16 mouse cellular contexts compared by ENCODE assay signal in genomic region chr1:119020092-119020491, GRCm38 (mm10). TPM values are rescaled to one million over a fixed set of nuclear protein-coding genes. Genes with fewer than 3 reads are reported as not detected.
DNase-seq lines count a peak whose midpoint lies in the region; ATAC-seq and TF ChIP-seq lines count a peak whose summit lies in the region.
"Had no signal": no experiment of that assay in that cellular context is flagged by ENCODE, and none has a peak within 500 bp of the region (broad histone marks: within the 10 kb centered on the region; RNA-seq: fewer than 3 reads in every experiment).

No protein-coding gene starts in this region.

- no peak overlapping the region for H3K4me3 ChIP-seq in forebrain, embryonic 15.5 days
- no peak overlapping the region for H3K4me3 ChIP-seq in forebrain, embryonic 11.5 days (ENCODE audit: low read depth, low read length)
- H3K4me3 ChIP-seq in neural tube, embryonic 14.5 days (ENCODE audit: low read depth, low read length), result no peak overlapping the region
- no peak overlapping the region for H3K4me3 ChIP-seq in layer of hippocampus, adult 2 months
- H3K4me3 ChIP-seq: heart, adult 2 months; left cerebral cortex, adult 2 months; myocyte had no signal

- H3K36me3 ChIP-seq in forebrain, embryonic 15.5 days, result no peaks in the 10 kb centered on the region
- no peaks in the 10 kb centered on the region for H3K36me3 ChIP-seq in forebrain, embryonic 11.5 days (ENCODE audit: control insufficient read depth, insufficient read depth, low read length)
- H3K36me3 ChIP-seq in neural tube, embryonic 14.5 days (ENCODE audit: control insufficient read depth, insufficient read depth, low read length), result no peaks in the 10 kb centered on the region

- DNase-seq in forebrain, embryonic 11.5 days (ENCODE audit: low spot score), result no peak
- DNase-seq in neural tube, embryonic 10.5 days (ENCODE audit: extremely low spot score, low spot score), result no peak
- peak; percentile 74 to 75 for DNase-seq in layer of hippocampus, adult 2 months (ENCODE audit: low spot score in 2 of 2)
- DNase-seq in urinary bladder, adult 18-20 months (ENCODE audit: low spot score in 2 of 2), result no peak
- DNase-seq in thymus, postnatal 0 days (ENCODE audit: low spot score), result no peak
- DNase-seq: adrenal gland, adult 8-10 months; cerebellum, postnatal 36 days; gastrocnemius, postnatal 10 days; heart, adult 2 months; lung, postnatal 14 days; right cerebral cortex, postnatal 25 days had no signal

- H3K4me2 ChIP-seq in forebrain, embryonic 15.5 days (replicated peaks), result no peak overlapping the region
- no peak overlapping the region for H3K4me2 ChIP-seq in forebrain, embryonic 11.5 days (ENCODE audit: low read depth, low read length, severe bottlenecking)
- no peak overlapping the region for H3K4me2 ChIP-seq in neural tube, embryonic 14.5 days (ENCODE audit: low read depth, low read length)

- H3K9me3 ChIP-seq in forebrain, embryonic 15.5 days, result no peaks in the 10 kb centered on the region
- H3K9me3 ChIP-seq in forebrain, embryonic 11.5 days (ENCODE audit: control insufficient read depth, low read length), result no peaks in the 10 kb centered on the region
- no peaks in the 10 kb centered on the region for H3K9me3 ChIP-seq in neural tube, embryonic 14.5 days (ENCODE audit: control insufficient read depth, low read length)

- 51% methylated on average over 2 of the region's 2 CpGs for WGBS in forebrain, embryonic 15.5 days
- 90% methylated on average over 2 of the region's 2 CpGs for WGBS in forebrain, embryonic 11.5 days
- WGBS in neural tube, embryonic 14.5 days, result 71% methylated on average over 2 of the region's 2 CpGs

- ATAC-seq in forebrain, embryonic 15.5 days (replicated peaks), result peak; percentile 72
- no peak for ATAC-seq in forebrain, embryonic 11.5 days (replicated peaks; ENCODE audit: low FRiP score)
- ATAC-seq in neural tube, embryonic 14.5 days (ENCODE audit: low read depth), result peak; percentile 81

- no peak for TF ChIP-seq CTCF in layer of hippocampus, adult 2 months (conservative IDR thresholded peaks at IDR 0.05)

- no peaks in the 10 kb centered on the region for H3K27me3 ChIP-seq in forebrain, embryonic 15.5 days
- no peaks in the 10 kb centered on the region for H3K27me3 ChIP-seq in forebrain, embryonic 11.5 days (ENCODE audit: control insufficient read depth, insufficient read depth, low read length)
- no peaks in the 10 kb centered on the region for H3K27me3 ChIP-seq in neural tube, embryonic 14.5 days (ENCODE audit: control insufficient read depth, insufficient read depth, low read length)

- no peak overlapping the region for H3K9ac ChIP-seq in forebrain, embryonic 15.5 days (replicated peaks)
- H3K9ac ChIP-seq in forebrain, embryonic 11.5 days (ENCODE audit: low read length), result no peak overlapping the region
- no peak overlapping the region for H3K9ac ChIP-seq in neural tube, embryonic 14.5 days (replicated peaks; ENCODE audit: low read depth, low read length)

- H3K4me1 ChIP-seq in forebrain, embryonic 15.5 days, result peaks cover 21% of the 10 kb centered on the region
- 0 out of 2 replicates have a peak, but pooled peaks cover 1% of the 10 kb centered on the region for H3K4me1 ChIP-seq in forebrain, embryonic 11.5 days (replicated peaks; ENCODE audit: control insufficient read depth, insufficient read depth, low read length)
- no peaks in the 10 kb centered on the region for H3K4me1 ChIP-seq in neural tube, embryonic 14.5 days (ENCODE audit: control insufficient read depth, insufficient read depth, low read length)

- H3K27ac ChIP-seq in forebrain, embryonic 15.5 days (replicated peaks), result no peak overlapping the region
- no peak overlapping the region for H3K27ac ChIP-seq in forebrain, embryonic 11.5 days (ENCODE audit: low read depth, low read length)
- H3K27ac ChIP-seq in neural tube, embryonic 14.5 days (ENCODE audit: low read depth, low read length), result no peak overlapping the region
- no peak overlapping the region for H3K27ac ChIP-seq in layer of hippocampus, adult 2 months
- H3K27ac ChIP-seq: heart, adult 2 months; kidney, postnatal 0 days; left cerebral cortex, adult 2 months had no signal

RNA-seq across cellular contexts. Expression of gene Gli2, which starts 33.3 kb away (rescaled TPM):
- polyA plus RNA-seq in forebrain, embryonic 15.5 days (2015; fragmentation: Nextera tagmentation; extraction: Ambion mirVana), result 4.0 and 5.4 TPM in 2 replicates
- polyA plus RNA-seq in forebrain, embryonic 11.5 days (2014; fragmentation: Nextera tagmentation; extraction: Ambion mirVana), result 16.0 and 16.3 TPM in 2 replicates
- 1.5 and 1.8 TPM in 2 replicates for polyA plus RNA-seq in neural tube, embryonic 14.5 days (2014; fragmentation: Nextera tagmentation; extraction: Ambion mirVana)
- total RNA-seq in layer of hippocampus, adult 2 months (2021), result 1 to 10 TPM; 4.6 to 4.8 TPM
- polyA plus RNA-seq in thymus, postnatal 0 days (2015; fragmentation: Nextera tagmentation; extraction: Ambion mirVana), result 0.66 and 0.68 TPM in 2 replicates

Comparison
In these comparisons a context has a peak if more than half of its experiments do, and no peak if none do; other contexts are left out.
1. DNase-seq: peak in layer of hippocampus, adult 2 months (2 of 2); none in forebrain, embryonic 11.5 days (single experiment), neural tube, embryonic 10.5 days (single experiment), urinary bladder, adult 18-20 months (0 of 2) and thymus, postnatal 0 days (single experiment).